ENCODE assay signal across 15 mouse cellular contexts in genomic region chr11:106766611-106767162, GRCm38 (mm10).
"Had no signal": no experiment of that assay in that cellular context is flagged by ENCODE, and none has a peak within 500 bp of the region (broad histone marks: within the 10 kb centered on the region; RNA-seq: fewer than 3 reads in every experiment).

No protein-coding gene starts in this region.

- H3K4me3 ChIP-seq: neural tube, embryonic 15.5 days; stomach, embryonic 15.5 days had no signal

- H3K9me3 ChIP-seq: stomach, embryonic 15.5 days had no signal

- H3K27ac ChIP-seq: neural tube, embryonic 15.5 days; stomach, embryonic 15.5 days; stomach, postnatal 0 days had no signal

- DNase-seq: retina, postnatal 1 day; right cerebral cortex, adult 18-20 months; right cerebral cortex, postnatal 14 days; right cerebral cortex, postnatal 25 days; right cerebral cortex, postnatal 4 days; spleen, adult 18-20 months; thymus, adult 18-20 months; thymus, adult 2 months; thymus, postnatal 14 days; thymus, postnatal 25 days; thymus, postnatal 36 days; thymus, postnatal 4 days had no signal

- H3K4me1 ChIP-seq: neural tube, embryonic 15.5 days had no signal

- H3K27me3 ChIP-seq: neural tube, embryonic 15.5 days; stomach, embryonic 15.5 days had no signal

- H3K4me2 ChIP-seq: neural tube, embryonic 15.5 days; stomach, embryonic 15.5 days had no signal

- H3K9ac ChIP-seq: neural tube, embryonic 15.5 days; stomach, embryonic 15.5 days had no signal
